Mouse (Mus musculus) olfactory bulb, adult 2 months (tissue): ENCODE data around the gene Gm5105. TPM values are rescaled to one million over a fixed set of nuclear protein-coding genes. Genes with fewer than 3 reads are reported as not detected.

Source experiments
- H3K27ac ChIP-seq: fragments of 200-500 bp; 2 replicates; pipeline ENCODE4 v1.5.1; 2012; ENCODE audit warnings: low read depth, low read length; ENCODE audit not compliant: insufficient read depth
- H3K4me1 ChIP-seq: fragments of 200-500 bp; 2 replicates; pipeline ENCODE4 v1.6.1; 2012; ENCODE audit warnings: low read length; ENCODE audit not compliant: control insufficient read depth, insufficient read depth
- H3K4me3 ChIP-seq: fragments of 200-500 bp; 2 replicates; pipeline ENCODE4 v1.5.1; 2012; ENCODE audit warnings: mild to moderate bottlenecking, low read depth, low read length, moderate library complexity; ENCODE audit not compliant: insufficient read depth
- CTCF ChIP-seq: fragments of 200-500 bp; IDR thresholded peaks from 2 replicates; pipeline ENCODE4 v1.5.1; 2012; ENCODE audit warnings: low read depth, mild to moderate bottlenecking, low read length, moderate library complexity; ENCODE audit not compliant: insufficient read depth
- POLR2A ChIP-seq: fragments of 200-500 bp; IDR thresholded peaks from 2 replicates; pipeline ENCODE4 v1.6.1; 2012; ENCODE audit warnings: mild to moderate bottlenecking, low read depth, low read length, moderate library complexity; ENCODE audit not compliant: insufficient read depth
- WGBS: fragments of 180-500 bp; shearing (Covaris S2); methylation state at CpG from one replicate; pipeline ENCODE4 v1.1.7; 2018; 5-methylcytosine and 5-hydroxymethylcytosine counted together
- polyA plus RNA-seq: library from polyadenylated mRNA; stranded (reverse); fragments of >200 nt; gene quantifications from 2 replicates; pipeline ENCODE4 v1.2.4, GENCODE M21; 2012; ENCODE audit warnings: low replicate concordance; ENCODE audit not compliant: missing spikeins, insufficient read depth, insufficient read length

Gm5105 gene
- polyA plus RNA-seq, 1 experiment, result not detected

DNA sequence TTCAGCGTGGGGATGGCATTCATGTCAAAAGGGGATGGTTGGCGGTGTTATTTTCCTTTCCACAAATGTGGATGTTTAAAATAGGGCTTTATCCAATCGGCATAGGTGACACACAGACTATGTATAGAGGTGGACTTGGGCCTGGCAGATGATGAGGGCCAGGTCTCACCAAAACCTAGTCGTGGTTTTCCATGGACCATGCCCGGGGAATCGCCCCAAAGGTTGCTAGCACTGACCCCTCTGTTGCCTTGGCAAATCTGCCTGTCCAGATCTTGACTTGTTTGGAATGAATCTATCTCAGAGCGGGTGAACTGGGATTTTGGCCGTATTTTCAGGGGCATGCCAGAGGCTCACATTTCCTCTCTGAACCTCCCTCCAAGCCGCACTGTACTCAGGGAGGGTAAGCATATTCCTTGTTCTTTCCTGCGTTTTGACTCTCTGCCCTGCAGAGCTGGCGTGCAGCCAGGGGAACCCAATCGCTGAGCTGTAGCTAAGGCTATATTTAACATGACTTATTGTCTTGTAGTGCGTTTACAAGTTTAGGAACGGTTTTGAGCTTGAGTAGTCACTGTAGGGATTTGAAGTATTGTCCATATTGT is 3.4 kb downstream of the Gm5105 start:
- 26% methylated on average over 14 of the region's 14 CpGs for WGBS

DNA sequence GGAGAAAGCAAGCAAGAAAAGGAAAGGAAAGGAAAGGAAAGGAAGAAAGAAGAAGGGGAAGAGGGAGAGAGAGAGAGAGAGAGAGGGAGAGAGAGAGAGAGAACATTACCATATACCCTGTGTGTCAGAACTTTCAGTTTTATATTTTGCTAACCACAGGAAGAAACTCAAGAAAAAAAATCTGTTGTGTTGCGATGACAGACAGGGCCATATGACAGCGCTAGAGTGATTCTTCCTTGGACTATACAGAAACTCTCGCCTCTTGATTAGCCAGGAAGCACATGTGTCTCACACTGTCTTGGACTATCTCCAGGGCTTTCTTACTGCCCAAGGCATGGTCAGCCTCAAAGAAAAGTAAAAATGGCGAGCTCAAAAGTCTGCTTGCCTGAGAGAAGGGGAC is 4.5 kb downstream of the Gm5105 start:
- peaks cover 38% of the 10 kb centered on the region for H3K4me1 ChIP-seq
- H3K27ac ChIP-seq, result no peak overlapping the region
- 94% methylated on average over 4 of the region's 4 CpGs for WGBS
- H3K4me3 ChIP-seq, result no peak overlapping the region
- TF ChIP-seq POLR2A, result no peak
- no peak for TF ChIP-seq CTCF

More for the DNA sequence above, 3.4 kb downstream of the Gm5105 start:
- TF ChIP-seq POLR2A (no peak), CTCF (no peak)
- Histone ChIP-seq H3K4me1 (peaks cover 47% of the 10 kb centered on the region), H3K27ac (peak overlapping the region; percentile 91), H3K4me3 (no peak overlapping the region)

DNA sequence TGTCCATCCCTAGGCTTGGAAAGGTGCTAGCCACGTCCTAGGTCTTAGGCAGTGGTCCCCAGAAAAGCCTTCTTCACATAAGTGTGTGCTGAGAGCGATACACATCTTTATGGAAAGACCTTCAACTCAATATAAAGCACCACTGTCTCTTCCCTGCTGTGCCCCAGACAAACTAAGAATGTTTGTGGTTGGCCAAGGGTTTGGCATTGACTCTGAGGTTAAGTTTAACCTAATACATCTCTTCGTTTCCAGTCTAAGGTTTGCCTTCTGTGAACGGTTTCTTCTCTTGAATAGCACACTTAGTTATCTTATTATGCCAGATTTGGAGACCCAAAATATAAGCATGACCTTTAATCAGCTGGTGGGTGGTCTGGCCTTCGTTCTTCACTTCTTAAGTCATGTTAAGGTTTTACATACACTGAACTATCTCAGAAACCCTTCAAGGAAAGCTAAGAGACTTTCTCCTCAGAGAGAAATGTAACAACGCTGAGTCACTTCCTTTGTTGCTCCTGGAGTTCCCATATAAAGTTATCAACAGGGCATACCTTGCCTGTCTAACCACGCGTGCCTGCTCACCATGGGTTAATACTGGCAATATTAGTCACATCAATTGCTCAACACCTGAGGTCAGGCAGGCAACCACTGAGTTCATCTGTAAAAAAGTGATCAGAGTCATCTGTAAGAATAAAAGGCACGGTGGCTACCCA is 5.8 kb downstream of the Gm5105 start:
- TF ChIP-seq POLR2A, result no peak
- TF ChIP-seq CTCF, result no peak
- Histone ChIP-seq H3K27ac (no peak overlapping the region), H3K4me1 (peaks cover 25% of the 10 kb centered on the region), H3K4me3 (no peak overlapping the region)
- 87% methylated on average over 9 of the region's 9 CpGs for WGBS

GRCm38 (mm10) chr3:138060429-138060828 is 6.8 kb downstream of the Gm5105 start:
- Histone ChIP-seq H3K4me1 (peaks cover 16% of the 10 kb centered on the region), H3K27ac (no peak overlapping the region), H3K4me3 (no peak overlapping the region)
- 94% methylated on average over 7 of the region's 7 CpGs for WGBS
- TF ChIP-seq CTCF (no peak), POLR2A (no peak)

GRCm38 (mm10) chr3:138058226-138058625 is 9.0 kb downstream of the Gm5105 start:
- peak overlapping the region; percentile 28; the same call in 1 of the 2 replicates for H3K27ac ChIP-seq
- H3K4me3 ChIP-seq, result no peak overlapping the region
- WGBS, result 31% methylated on average over 4 of the region's 4 CpGs
- TF ChIP-seq POLR2A (no peak), CTCF (no peak)
- peaks cover 7% of the 10 kb centered on the region for H3K4me1 ChIP-seq

GRCm38 (mm10) chr3:138056976-138057375 is 10.2 kb downstream of the Gm5105 start:
- Histone ChIP-seq H3K4me1 (peaks cover 9% of the 10 kb centered on the region), H3K4me3 (no peak overlapping the region), H3K27ac (no peak overlapping the region)
- 75% methylated on average over 7 of the region's 7 CpGs for WGBS
- TF ChIP-seq CTCF (no peak), POLR2A (no peak)

GRCm38 (mm10) chr3:138053969-138054368 is 13.2 kb downstream of the Gm5105 start:
- H3K4me3 ChIP-seq, result no peak overlapping the region
- peak overlapping the region; percentile 96 for H3K27ac ChIP-seq
- peaks cover 9% of the 10 kb centered on the region for H3K4me1 ChIP-seq
- 11% methylated on average over 4 of the region's 4 CpGs for WGBS
- no peak for TF ChIP-seq POLR2A
- TF ChIP-seq CTCF, result no peak

- H3K4me1 ChIP-seq, result peaks cover 7% of the 10 kb centered on the region
- 73% methylated on average over 3 of the region's 3 CpGs for WGBS
- TF ChIP-seq POLR2A (no peak), CTCF (no peak)
- no peak overlapping the region for H3K27ac ChIP-seq
- no peak overlapping the region for H3K4me3 ChIP-seq
Measured at GRCm38 (mm10) chr3:138051431-138051830, 15.8 kb downstream of the Gm5105 start.

DNA sequence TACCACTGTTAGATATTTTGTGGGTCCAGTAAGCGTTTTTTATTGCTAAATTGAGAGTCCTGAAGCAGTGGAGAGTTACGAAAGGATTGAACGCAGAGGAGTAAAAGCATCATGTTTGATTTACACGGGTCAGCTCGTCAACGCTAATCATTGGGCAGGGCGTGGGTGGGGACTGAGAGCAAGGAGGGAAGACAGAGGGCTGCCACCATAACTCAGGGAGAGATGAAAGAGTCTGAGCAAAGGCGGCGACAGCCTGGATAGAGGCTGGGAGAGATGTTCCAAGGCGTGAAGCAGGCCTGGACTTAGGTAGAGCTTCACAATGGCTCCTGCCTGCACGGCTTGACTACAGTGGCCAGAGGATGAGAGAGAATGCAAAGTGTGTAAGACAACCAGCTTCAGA is 16.4 kb downstream of the Gm5105 start:
- TF ChIP-seq CTCF (no peak), POLR2A (no peak)

More for the DNA sequence above, 16.4 kb downstream of the Gm5105 start:
- 91% methylated on average over 11 of the region's 11 CpGs for WGBS
- no peak overlapping the region for H3K4me3 ChIP-seq
- H3K27ac ChIP-seq, result no peak overlapping the region
- H3K4me1 ChIP-seq, result peaks cover 7% of the 10 kb centered on the region
